Mouse (Mus musculus) liver, embryonic 12.5 days (tissue): ENCODE results near the gene Ferd3l. TPM values are rescaled to one million over a fixed set of nuclear protein-coding genes. Genes with fewer than 3 reads are reported as not detected.

Experiments
- ATAC-seq: fragments of 200-750 bp; cut with Nextera tagmentation; 2 replicates; pipeline ENCODE4 v1.8.0; 2017; ENCODE audit warnings: moderate number of reproducible peaks, mild to moderate bottlenecking, moderate library complexity
- H3K27ac ChIP-seq: fragments of 300-500 bp; sonication (generic); 2 replicates; pipeline ENCODE4 v1.5.1; 2016; ENCODE audit warnings: mild to moderate bottlenecking
- H3K27me3 ChIP-seq: fragments of 300-500 bp; sonication (generic); replicated peaks from 2 replicates; pipeline ENCODE4 v1.6.1; 2016; ENCODE audit warnings: mild to moderate bottlenecking, moderate library complexity
- H3K36me3 ChIP-seq: fragments of 300-500 bp; sonication (generic); 2 replicates; pipeline ENCODE4 v1.6.1; 2016; ENCODE audit warnings: mild to moderate bottlenecking, moderate library complexity
- H3K4me1 ChIP-seq: fragments of 300-500 bp; sonication (generic); 2 replicates; pipeline ENCODE4 v1.6.1; 2016
- H3K4me2 ChIP-seq: fragments of 300-500 bp; sonication (generic); 2 replicates; pipeline ENCODE4 v1.6.1; 2016; ENCODE audit warnings: mild to moderate bottlenecking, moderate library complexity
- H3K4me3 ChIP-seq: fragments of 300-500 bp; sonication (generic); 2 replicates; pipeline ENCODE4 v1.5.1; 2016; ENCODE audit warnings: mild to moderate bottlenecking, moderate library complexity
- H3K9ac ChIP-seq: fragments of 300-500 bp; sonication (generic); 2 replicates; pipeline ENCODE4 v1.6.1; 2016; ENCODE audit warnings: mild to moderate bottlenecking, moderate library complexity
- H3K9me3 ChIP-seq: fragments of 300-500 bp; sonication (generic); replicated peaks from 2 replicates; pipeline ENCODE4 v1.6.1; 2016; ENCODE audit warnings: mild to moderate bottlenecking, moderate library complexity
- WGBS: fragments of 180-500 bp; shearing (Covaris S2); methylation state at CpG from one replicate; pipeline ENCODE4 v1.1.7; 2016; ENCODE audit not compliant: insufficient replicate concordance; 5-methylcytosine and 5-hydroxymethylcytosine counted together
- polyA plus RNA-seq: library from polyadenylated mRNA; unstranded; fragments of >200 nt; fragmentation: Nextera tagmentation; extraction: Ambion mirVana; gene quantifications from 2 replicates; pipeline ENCODE4 v1.2.1, GENCODE M21; 2016

The Ferd3l gene
- polyA plus RNA-seq, result not detected in 2 replicates

DNA sequence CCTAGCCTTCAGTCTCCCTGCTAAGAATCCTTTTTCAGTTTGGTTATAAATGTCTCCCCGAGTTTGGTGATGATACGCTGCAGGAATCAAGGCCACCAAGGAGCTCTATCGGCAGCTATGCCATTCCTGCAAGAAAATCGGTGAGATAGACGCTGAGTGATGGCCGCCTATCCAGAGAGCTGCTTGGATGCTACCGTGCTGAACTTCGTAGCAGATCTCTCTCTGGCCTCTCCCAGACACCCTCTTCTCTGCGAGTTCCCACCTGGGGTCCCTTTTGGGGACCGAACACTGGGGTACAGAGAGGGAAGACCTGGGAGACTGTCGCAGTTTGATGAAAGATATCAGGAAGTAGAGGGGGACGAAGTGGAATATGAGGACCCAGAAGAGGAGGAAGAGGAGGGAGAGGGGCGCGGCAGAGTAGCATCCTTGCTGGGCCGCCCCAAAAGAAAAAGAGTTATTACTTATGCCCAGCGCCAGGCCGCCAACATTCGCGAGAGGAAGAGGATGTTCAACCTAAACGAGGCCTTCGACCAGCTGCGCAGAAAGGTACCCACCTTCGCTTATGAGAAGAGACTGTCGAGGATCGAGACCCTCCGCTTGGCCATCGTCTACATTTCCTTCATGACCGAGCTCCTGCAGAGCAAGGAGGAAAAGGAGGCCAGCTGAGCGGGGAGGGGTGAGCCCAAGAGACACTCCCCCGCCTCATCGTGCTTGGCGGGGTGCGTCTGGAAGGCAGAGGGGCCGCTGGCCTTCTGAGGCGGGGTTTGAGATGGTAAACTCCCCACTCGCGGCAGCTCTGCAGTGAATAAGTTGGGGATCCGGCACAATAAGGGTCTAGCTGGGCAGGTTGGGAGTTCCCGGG lies at the start of gene Ferd3l:
Gene Ferd3l (plus strand): TSS at position 95 of the 862 bp plus-strand sequence.
- H3K9ac ChIP-seq, result no peak within 1 kb of the TSS
- H3K4me3 ChIP-seq, result no peak within 1 kb of the TSS
- H3K4me2 ChIP-seq, result no peak within 1 kb of the TSS
- no peaks in the 10 kb centered on the region for H3K4me1 ChIP-seq
- H3K27me3 ChIP-seq, result peaks cover 39% of the 10 kb centered on the region
- no peak for ATAC-seq
- H3K36me3 ChIP-seq, result no peaks in the 10 kb centered on the region
- WGBS, result 3% methylated on average over 39 of the region's 39 CpGs
- no peak within 1 kb of the TSS for H3K27ac ChIP-seq
- H3K9me3 ChIP-seq, result no peaks in the 10 kb centered on the region

DNA sequence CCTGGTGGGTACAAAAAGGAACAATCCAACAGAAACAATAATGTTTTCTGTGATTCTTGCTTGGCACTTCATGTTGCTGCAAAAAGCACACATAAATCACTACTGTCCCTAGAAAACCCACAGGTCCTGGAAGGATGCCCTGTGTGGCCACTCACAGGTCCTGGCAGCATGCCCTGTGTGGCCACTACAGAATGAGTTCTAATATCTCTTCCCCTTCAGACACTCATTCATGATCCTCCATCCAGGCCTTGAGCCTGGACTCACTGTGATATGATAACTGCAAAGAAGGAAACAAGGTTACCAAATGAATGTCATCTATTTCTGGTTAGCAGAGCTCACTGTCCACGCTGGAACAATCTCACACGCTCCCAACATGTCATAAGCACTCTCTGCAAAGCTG lies 34.3 kb upstream of the Ferd3l start:
- ATAC-seq, result no peak
- WGBS, result 55% methylated on average over 2 of the region's 2 CpGs
- H3K4me1 ChIP-seq, result no peaks in the 10 kb centered on the region
- no peak overlapping the region for H3K27ac ChIP-seq
- no peaks in the 10 kb centered on the region for H3K9me3 ChIP-seq
- H3K36me3 ChIP-seq, result no peaks in the 10 kb centered on the region
- H3K4me3 ChIP-seq, result no peak overlapping the region
- H3K4me2 ChIP-seq, result no peak overlapping the region
- H3K27me3 ChIP-seq, result no peaks in the 10 kb centered on the region
- H3K9ac ChIP-seq, result no peak overlapping the region

DNA sequence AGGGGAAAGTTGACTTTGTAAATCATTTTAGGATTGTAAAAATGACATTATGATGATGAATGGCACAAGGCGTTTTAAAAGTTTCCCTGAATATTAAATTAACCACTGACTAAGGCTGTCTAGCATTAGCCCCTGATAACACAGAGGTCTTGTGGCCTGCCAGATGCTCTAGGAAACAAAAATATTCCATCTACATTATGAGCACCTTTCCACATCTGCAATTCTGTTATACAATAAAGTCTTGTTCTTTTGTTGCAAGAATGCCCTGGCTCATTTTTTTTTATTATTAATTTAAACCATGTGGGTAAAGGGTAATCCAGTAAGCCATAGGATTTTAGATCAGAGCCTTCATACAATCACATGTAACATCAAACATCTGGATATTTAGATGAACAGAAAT lies 33.6 kb upstream of the Ferd3l start:
- Histone ChIP-seq H3K27me3 (no peaks in the 10 kb centered on the region), H3K4me2 (no peak overlapping the region), H3K36me3 (no peaks in the 10 kb centered on the region), H3K4me1 (no peaks in the 10 kb centered on the region), H3K9ac (no peak overlapping the region), H3K9me3 (no peaks in the 10 kb centered on the region), H3K4me3 (no peak overlapping the region), H3K27ac (no peak overlapping the region)
- no peak for ATAC-seq
- WGBS, result 32% methylated on average over 1 of the region's 1 CpGs

DNA sequence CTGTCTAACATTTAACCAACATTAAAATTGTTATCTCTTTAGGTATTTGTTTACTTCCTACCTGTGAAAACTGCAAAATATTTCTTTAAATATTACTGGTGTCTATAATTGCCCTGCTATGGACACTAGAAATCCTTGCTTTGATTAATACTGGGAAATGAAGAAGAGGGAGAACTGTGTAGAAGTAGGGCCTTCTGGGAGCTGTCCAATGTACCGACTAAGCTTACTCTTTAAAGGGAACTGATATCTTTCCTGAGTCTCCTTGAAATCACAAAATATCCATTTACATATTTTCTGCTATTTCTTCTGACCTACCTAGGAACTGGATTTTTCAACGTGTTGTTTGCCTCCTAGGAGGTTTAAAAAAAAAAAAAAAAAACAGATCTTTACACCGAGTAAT lies 1.5 kb upstream of the Ferd3l start:
- Histone ChIP-seq H3K4me1 (no peaks in the 10 kb centered on the region), H3K27me3 (peaks cover 39% of the 10 kb centered on the region), H3K9me3 (no peaks in the 10 kb centered on the region), H3K4me3 (no peak overlapping the region), H3K9ac (no peak overlapping the region), H3K36me3 (no peaks in the 10 kb centered on the region), H3K4me2 (no peak overlapping the region), H3K27ac (no peak overlapping the region)
- 6% methylated on average over 3 of the region's 3 CpGs for WGBS
- no peak for ATAC-seq

DNA sequence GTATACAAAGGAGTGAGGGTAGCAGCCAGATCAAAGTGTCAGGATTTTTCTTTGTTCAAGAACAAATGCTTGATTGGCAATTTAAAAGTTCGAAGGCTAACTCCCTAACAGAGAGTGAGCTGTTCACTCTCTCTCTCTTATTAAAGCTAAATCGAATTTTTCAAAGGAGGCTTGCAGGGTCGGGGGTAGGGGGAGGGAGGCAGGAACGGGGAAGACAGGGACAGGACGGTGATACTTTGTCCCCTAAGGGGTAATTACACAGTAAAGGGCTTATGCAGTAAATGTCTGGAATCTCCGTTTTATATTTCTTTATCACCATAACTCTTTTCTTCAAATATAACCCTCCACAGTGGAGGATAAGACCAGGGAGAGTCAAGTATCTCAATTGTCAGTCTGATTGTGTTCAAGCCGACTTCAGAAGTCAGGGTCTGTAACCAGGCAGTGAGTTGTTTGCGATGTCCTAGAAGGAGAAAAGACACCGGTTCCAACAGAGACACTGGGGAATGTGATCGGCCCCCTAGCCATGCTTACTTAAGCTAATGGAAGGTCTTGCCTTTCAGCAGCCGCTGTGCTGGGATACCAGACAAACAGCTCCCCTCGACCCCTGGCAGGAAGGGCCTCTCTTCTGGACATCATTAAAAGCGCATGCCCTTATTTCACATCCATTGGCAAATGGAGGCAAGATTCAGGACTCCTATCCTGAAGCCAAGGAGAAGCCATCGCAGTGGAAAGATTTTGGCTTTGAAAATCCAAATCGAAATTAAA lies 709 bp upstream of the Ferd3l start:
- peaks cover 39% of the 10 kb centered on the region for H3K27me3 ChIP-seq
- no peak overlapping the region for H3K9ac ChIP-seq
- H3K27ac ChIP-seq, result no peak overlapping the region
- WGBS, result 5% methylated on average over 15 of the region's 15 CpGs
- no peak overlapping the region for H3K4me3 ChIP-seq
- no peak for ATAC-seq
- H3K4me1 ChIP-seq, result no peaks in the 10 kb centered on the region
- H3K4me2 ChIP-seq, result no peak overlapping the region
- H3K9me3 ChIP-seq, result no peaks in the 10 kb centered on the region
- H3K36me3 ChIP-seq, result no peaks in the 10 kb centered on the region

DNA sequence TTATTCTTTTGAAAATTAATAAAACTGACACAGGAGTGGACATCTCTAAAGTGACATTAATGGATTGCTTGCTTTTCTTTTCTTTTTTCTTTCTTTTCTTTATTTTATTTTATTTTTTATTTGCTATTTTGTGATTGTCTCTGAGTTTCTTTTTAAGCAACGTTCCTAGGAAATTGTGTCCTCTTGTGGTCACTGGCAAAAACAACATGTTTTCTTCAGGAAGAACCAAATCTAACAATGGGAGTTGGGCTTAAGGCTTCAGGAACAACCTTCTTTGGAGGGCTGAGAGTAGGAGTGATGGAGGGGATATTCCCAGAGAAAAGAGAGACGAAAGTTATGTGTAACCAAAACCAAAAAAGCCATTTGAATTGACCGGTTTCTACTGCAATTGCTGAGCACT lies 24.6 kb downstream of the Ferd3l start:
- Histone ChIP-seq H3K36me3 (no peaks in the 10 kb centered on the region), H3K27me3 (peaks cover 39% of the 10 kb centered on the region), H3K9me3 (no peaks in the 10 kb centered on the region), H3K27ac (no peak overlapping the region), H3K4me2 (no peak overlapping the region), H3K9ac (no peak overlapping the region), H3K4me3 (no peak overlapping the region), H3K4me1 (peaks cover 7% of the 10 kb centered on the region; the same call in 1 of the 2 replicates)
- 2% methylated on average over 3 of the region's 3 CpGs for WGBS
- no peak for ATAC-seq

DNA sequence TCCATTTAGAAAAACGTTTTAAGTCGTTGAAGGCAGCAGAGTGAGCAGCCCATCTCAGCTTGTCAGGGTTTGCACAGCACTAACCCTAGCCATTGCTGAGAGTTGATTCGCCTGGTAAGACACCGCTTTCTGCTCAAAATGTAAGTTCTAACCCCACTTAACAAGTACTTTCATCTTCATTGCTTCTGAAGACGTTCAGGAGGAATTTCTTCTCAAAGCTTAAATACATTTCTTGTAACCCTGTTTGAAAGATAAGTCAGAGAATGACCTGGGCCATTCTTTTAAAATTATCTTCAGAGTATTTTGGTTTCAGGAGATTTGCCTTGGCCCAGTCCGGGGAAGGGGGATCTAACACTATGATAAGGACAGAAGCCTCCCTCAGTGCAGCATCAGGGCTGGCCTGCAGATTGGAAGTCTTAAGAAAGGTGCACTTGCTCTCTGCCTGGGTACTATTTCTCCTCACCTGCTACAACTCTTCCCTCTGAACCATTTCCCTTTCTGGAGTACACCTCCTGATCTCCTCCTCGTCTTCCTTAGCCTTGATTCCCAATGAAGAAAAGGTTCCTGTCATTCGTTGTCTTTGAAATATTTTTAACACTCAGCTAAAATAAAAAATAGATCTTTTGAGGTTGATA lies 26.8 kb downstream of the Ferd3l start:
- Histone ChIP-seq H3K27me3 (peaks cover 55% of the 10 kb centered on the region), H3K27ac (no peak overlapping the region), H3K4me1 (peaks cover 13% of the 10 kb centered on the region; the same call in 1 of the 2 replicates), H3K36me3 (no peaks in the 10 kb centered on the region), H3K9ac (no peak overlapping the region), H3K4me3 (no peak overlapping the region), H3K4me2 (no peak overlapping the region), H3K9me3 (no peaks in the 10 kb centered on the region)
- no peak for ATAC-seq
- WGBS, result 21% methylated on average over 8 of the region's 8 CpGs

DNA sequence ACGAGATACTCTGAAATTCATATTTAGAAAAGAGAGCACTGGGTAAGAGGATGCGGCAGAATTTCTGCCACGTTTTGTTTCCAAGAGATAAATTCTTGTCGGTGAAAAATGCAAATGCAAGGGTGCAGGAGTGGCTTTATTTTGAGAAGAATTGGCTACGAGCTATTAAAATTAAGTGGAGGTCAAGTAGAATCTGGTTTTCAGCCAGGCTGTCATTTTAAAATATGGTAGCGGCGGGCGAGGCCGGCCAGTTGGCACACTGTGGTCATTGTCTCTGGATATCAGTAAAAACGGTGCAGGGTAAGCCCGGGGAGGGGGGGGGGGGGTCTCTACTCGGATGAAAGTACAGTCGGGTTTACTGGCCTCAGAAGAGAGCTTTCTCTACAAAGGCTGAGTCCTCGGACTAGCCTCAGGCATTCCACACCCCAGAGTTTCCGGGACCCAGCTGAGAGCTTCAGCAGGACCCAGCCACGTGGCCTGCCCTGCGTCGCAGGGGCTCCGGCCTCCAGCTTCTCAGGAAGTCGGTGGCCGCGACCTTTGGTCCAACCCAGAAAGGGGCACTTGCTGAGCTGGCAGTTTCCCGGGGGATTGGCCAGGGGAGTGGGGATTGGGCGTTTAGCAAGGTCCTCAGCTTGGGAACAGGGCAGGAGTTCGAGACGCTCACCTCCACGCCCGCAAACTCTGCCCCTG lies 27.5 kb downstream of the Ferd3l start:
- no peaks in the 10 kb centered on the region for H3K36me3 ChIP-seq
- WGBS, result 6% methylated on average over 25 of the region's 28 CpGs
- H3K4me1 ChIP-seq, result peaks cover 13% of the 10 kb centered on the region; the same call in 1 of the 2 replicates
- peak overlapping the region; percentile 27; the same call in 1 of the 2 replicates for H3K4me2 ChIP-seq
- H3K9ac ChIP-seq, result no peak overlapping the region
- no peak overlapping the region for H3K4me3 ChIP-seq
- peaks cover 60% of the 10 kb centered on the region for H3K27me3 ChIP-seq
- no peak overlapping the region for H3K27ac ChIP-seq
- no peaks in the 10 kb centered on the region for H3K9me3 ChIP-seq
- ATAC-seq, result no peak

DNA sequence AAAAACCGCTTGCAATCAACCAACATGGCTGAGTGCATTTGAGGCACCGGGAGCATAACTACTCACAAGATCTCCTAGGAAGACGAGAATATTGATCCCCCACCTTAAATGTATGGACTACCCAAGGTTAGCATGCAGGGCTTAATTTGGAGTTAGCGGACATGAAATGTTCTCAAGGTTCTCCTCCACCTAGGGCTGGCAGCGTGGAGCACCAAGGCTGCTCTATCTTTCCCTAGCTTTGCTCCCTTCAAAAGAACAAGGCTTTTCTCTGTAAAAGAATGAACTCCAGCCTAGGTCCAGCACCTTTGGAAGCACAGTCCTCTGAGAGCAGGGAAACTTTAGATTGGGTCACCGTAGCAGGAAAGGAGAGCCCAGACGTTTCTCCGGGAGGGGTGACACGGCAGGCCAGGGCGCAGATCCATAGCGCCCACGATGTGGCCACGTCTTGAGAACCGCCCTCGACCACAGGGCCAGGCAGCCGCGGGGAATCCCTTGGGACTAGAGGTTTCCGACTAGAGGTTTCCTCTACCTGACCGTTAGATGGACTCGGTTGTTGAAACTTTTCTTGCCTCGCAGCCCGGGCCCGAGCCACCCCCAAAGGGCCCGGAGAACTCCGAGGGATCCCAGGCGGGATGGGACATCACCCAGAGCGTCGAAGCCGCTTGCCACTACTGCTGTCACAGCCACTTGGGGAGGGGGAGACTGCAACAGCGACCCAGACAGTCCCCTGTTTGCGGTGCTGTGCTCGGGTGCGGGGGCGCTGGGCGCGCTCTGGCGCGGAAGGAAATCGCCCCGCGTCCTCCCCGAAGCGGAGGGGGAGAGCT lies 28.6 kb downstream of the Ferd3l start:
- no peaks in the 10 kb centered on the region for H3K36me3 ChIP-seq
- H3K9me3 ChIP-seq, result no peaks in the 10 kb centered on the region
- H3K4me2 ChIP-seq, result peak overlapping the region; percentile 67
- peak overlapping the region; percentile 55 for H3K4me3 ChIP-seq
- 3% methylated on average over 43 of the region's 43 CpGs for WGBS
- no peak overlapping the region for H3K9ac ChIP-seq
- peaks cover 13% of the 10 kb centered on the region; the same call in 1 of the 2 replicates for H3K4me1 ChIP-seq
- no peak for ATAC-seq
- H3K27me3 ChIP-seq, result peaks cover 68% of the 10 kb centered on the region
- no peak overlapping the region for H3K27ac ChIP-seq

DNA sequence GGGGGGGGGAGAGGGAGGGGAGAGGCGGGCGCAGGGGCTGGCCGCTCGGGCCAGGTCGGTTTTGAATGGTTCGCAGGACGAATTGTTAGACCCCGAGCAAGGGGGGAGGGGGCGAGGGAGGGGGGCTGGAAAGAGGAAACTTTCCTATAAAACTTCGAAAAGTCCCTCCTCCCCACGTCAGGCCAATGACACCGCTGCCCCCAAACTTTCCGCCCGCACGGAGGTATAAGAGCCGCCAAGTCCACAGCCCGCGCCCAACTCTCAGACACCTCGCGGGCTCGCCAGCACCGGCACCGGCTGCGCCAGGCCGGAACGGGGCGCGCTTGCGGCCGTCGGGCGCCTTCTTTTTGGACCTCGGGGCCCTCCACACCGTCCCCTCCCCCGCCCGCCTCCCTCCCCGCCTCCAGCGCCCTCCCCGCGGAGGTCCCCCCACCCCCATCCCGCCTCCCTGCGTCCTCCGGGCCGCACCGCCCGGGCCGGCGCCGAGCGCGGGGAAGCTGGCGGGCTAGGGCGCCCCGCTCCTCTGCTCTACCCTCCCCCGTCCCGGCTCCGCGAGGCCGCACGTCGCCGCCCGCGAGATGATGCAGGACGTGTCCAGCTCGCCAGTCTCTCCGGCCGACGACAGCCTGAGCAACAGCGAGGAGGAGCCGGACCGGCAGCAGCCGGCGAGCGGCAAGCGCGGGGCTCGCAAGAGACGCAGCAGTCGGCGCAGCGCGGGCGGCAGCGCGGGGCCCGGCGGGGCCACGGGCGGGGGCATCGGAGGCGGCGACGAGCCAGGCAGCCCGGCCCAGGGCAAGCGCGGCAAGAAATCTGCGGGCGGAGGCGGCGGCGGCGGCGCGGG lies 29.4 kb downstream of the Ferd3l start, which contains the start of gene Twist1:
Gene Twist1 (plus strand): TSS at position 272 of the 841 bp plus-strand sequence.
- H3K4me1 ChIP-seq, result peaks cover 13% of the 10 kb centered on the region; the same call in 1 of the 2 replicates
- H3K9ac ChIP-seq, result peak within 1 kb of the TSS; percentile 22; the same call in 1 of the 2 replicates
- no peaks in the 10 kb centered on the region for H3K9me3 ChIP-seq
- H3K4me2 ChIP-seq, result peak within 1 kb of the TSS; percentile 67
- H3K36me3 ChIP-seq, result no peaks in the 10 kb centered on the region
- under 1% methylated on average over 79 of the region's 105 CpGs for WGBS
- 0 out of 2 replicates have a peak, but pooled peaks have one; percentile 42 for ATAC-seq
- H3K27me3 ChIP-seq, result peaks cover 76% of the 10 kb centered on the region
- peak within 1 kb of the TSS; percentile 55 for H3K4me3 ChIP-seq
- peak within 1 kb of the TSS; percentile 45; the same call in 1 of the 2 replicates for H3K27ac ChIP-seq
